Mouse (Mus musculus): ENCODE measurements around the gene Ptprg. TPM values are rescaled to one million over a fixed set of nuclear protein-coding genes. Genes with fewer than 3 reads are reported as not detected.

Ptprg gene
- total and polyA plus RNA-seq, 2 experiments from 2014 or later = 8.7 to 63.4 TPM

- no peak for ATAC-seq (ENCODE audit: insufficient read depth, low read depth)
- no peak overlapping the region for H3K4me2 ChIP-seq (ENCODE audit: low read depth, low read length)
- no peak for DNase-seq (ENCODE audit: low spot score)
- no peaks in the 10 kb centered on the region for H3K4me1 ChIP-seq (ENCODE audit: control insufficient read depth, insufficient read depth)
- H3K27ac ChIP-seq (ENCODE audit: low read depth) = no peak overlapping the region
- H3K4me3 ChIP-seq (ENCODE audit: low read depth, low read length) = no peak overlapping the region
- H3K9ac ChIP-seq (replicated peaks; ENCODE audit: low read depth, low read length) = no peak overlapping the region
- no peaks in the 10 kb centered on the region for H3K27me3 ChIP-seq (ENCODE audit: control insufficient read depth, insufficient read depth, low read length)
- H3K9me3 ChIP-seq (replicated peaks; ENCODE audit: control insufficient read depth, low read length) = no peaks in the 10 kb centered on the region
- no peaks in the 10 kb centered on the region for H3K36me3 ChIP-seq (replicated peaks; ENCODE audit: control insufficient read depth, insufficient read depth, low read length)
- TF ChIP-seq EP300 (IDR thresholded peaks at IDR 0.05; ENCODE audit: low read depth) = no peak
- TF ChIP-seq CTCF (IDR thresholded peaks at IDR 0.05; ENCODE audit: low read depth) = no peak
- WGBS = 92% methylated on average over 6 of the region's 6 CpGs
These were observed 397.0 kb downstream of the Ptprg start for GRCm38 (mm10) chr14:11950379-11950778.

- H3K27ac ChIP-seq (ENCODE audit: low read depth) = peak overlapping the region; percentile 16; the same call in 1 of the 2 replicates
- 54% methylated on average over 6 of the region's 6 CpGs for WGBS
- no peak overlapping the region for H3K4me3 ChIP-seq (ENCODE audit: low read depth, low read length)
- H3K4me1 ChIP-seq (ENCODE audit: control insufficient read depth, insufficient read depth) = no peaks in the 10 kb centered on the region
- peak; percentile 57 for TF ChIP-seq EP300 (IDR thresholded peaks at IDR 0.05; ENCODE audit: low read depth)
- no peak for TF ChIP-seq CTCF (IDR thresholded peaks at IDR 0.05; ENCODE audit: low read depth)
- H3K36me3 ChIP-seq (replicated peaks; ENCODE audit: control insufficient read depth, insufficient read depth, low read length) = no peaks in the 10 kb centered on the region
- DNase-seq (ENCODE audit: low spot score) (peak; percentile 31), ATAC-seq (ENCODE audit: insufficient read depth, low read depth) (peak; percentile 73)
- H3K9ac ChIP-seq (replicated peaks; ENCODE audit: low read depth, low read length) = no peak overlapping the region
- no peaks in the 10 kb centered on the region for H3K27me3 ChIP-seq (ENCODE audit: control insufficient read depth, insufficient read depth, low read length)
- no peak overlapping the region for H3K4me2 ChIP-seq (ENCODE audit: low read depth, low read length)
- no peaks in the 10 kb centered on the region for H3K9me3 ChIP-seq (replicated peaks; ENCODE audit: control insufficient read depth, low read length)
These were observed 401.9 kb downstream of the Ptprg start for GRCm38 (mm10) chr14:11955020-11955882.

GRCm38 (mm10) chr14:11960269-11961121, 407.2 kb downstream of the Ptprg start:
- no peak for DNase-seq (ENCODE audit: low spot score)
- Histone ChIP-seq H3K9me3 (replicated peaks; ENCODE audit: control insufficient read depth, low read length) (no peaks in the 10 kb centered on the region), H3K27ac (ENCODE audit: low read depth) (no peak overlapping the region), H3K27me3 (ENCODE audit: control insufficient read depth, insufficient read depth, low read length) (no peaks in the 10 kb centered on the region), H3K9ac (replicated peaks; ENCODE audit: low read depth, low read length) (no peak overlapping the region), H3K4me3 (ENCODE audit: low read depth, low read length) (no peak overlapping the region), H3K4me2 (ENCODE audit: low read depth, low read length) (no peak overlapping the region), H3K36me3 (replicated peaks; ENCODE audit: control insufficient read depth, insufficient read depth, low read length) (no peaks in the 10 kb centered on the region), H3K4me1 (ENCODE audit: control insufficient read depth, insufficient read depth) (no peaks in the 10 kb centered on the region)
- WGBS = 87% methylated on average over 15 of the region's 15 CpGs
- TF ChIP-seq EP300 (IDR thresholded peaks at IDR 0.05; ENCODE audit: low read depth) (no peak), CTCF (IDR thresholded peaks at IDR 0.05; ENCODE audit: low read depth) (no peak)
- ATAC-seq (ENCODE audit: insufficient read depth, low read depth) = no peak

- no peak overlapping the region for H3K9ac ChIP-seq (replicated peaks; ENCODE audit: low read depth, low read length)
- no peak for TF ChIP-seq EP300 (IDR thresholded peaks at IDR 0.05; ENCODE audit: low read depth)
- TF ChIP-seq CTCF (IDR thresholded peaks at IDR 0.05; ENCODE audit: low read depth) = no peak
These were observed 408.8 kb downstream of the Ptprg start for GRCm38 (mm10) chr14:11962101-11962500.

GRCm38 (mm10) chr14:11962561-11962960, 409.2 kb downstream of the Ptprg start:
- TF ChIP-seq CTCF (IDR thresholded peaks at IDR 0.05; ENCODE audit: low read depth) (no peak), EP300 (IDR thresholded peaks at IDR 0.05; ENCODE audit: low read depth) (no peak)
- DNase-seq (ENCODE audit: low spot score) (no peak), ATAC-seq (ENCODE audit: insufficient read depth, low read depth) (no peak)
- Histone ChIP-seq H3K9ac (replicated peaks; ENCODE audit: low read depth, low read length) (no peak overlapping the region), H3K4me1 (ENCODE audit: control insufficient read depth, insufficient read depth) (no peaks in the 10 kb centered on the region), H3K27ac (ENCODE audit: low read depth) (no peak overlapping the region), H3K9me3 (replicated peaks; ENCODE audit: control insufficient read depth, low read length) (no peaks in the 10 kb centered on the region), H3K4me3 (ENCODE audit: low read depth, low read length) (no peak overlapping the region), H3K36me3 (replicated peaks; ENCODE audit: control insufficient read depth, insufficient read depth, low read length) (no peaks in the 10 kb centered on the region), H3K27me3 (ENCODE audit: control insufficient read depth, insufficient read depth, low read length) (no peaks in the 10 kb centered on the region), H3K4me2 (ENCODE audit: low read depth, low read length) (no peak overlapping the region)
- 81% methylated on average over 8 of the region's 8 CpGs for WGBS

More at GRCm38 (mm10) chr14:11962101-11962500, 408.8 kb downstream of the Ptprg start:
- H3K27ac ChIP-seq (ENCODE audit: low read depth) = no peak overlapping the region
- H3K4me3 ChIP-seq (ENCODE audit: low read depth, low read length) = no peak overlapping the region
- ATAC-seq (ENCODE audit: insufficient read depth, low read depth) (no peak), DNase-seq (ENCODE audit: low spot score) (no peak)
- no peaks in the 10 kb centered on the region for H3K4me1 ChIP-seq (ENCODE audit: control insufficient read depth, insufficient read depth)
- H3K4me2 ChIP-seq (ENCODE audit: low read depth, low read length) = no peak overlapping the region
- no peaks in the 10 kb centered on the region for H3K27me3 ChIP-seq (ENCODE audit: control insufficient read depth, insufficient read depth, low read length)
- no peaks in the 10 kb centered on the region for H3K9me3 ChIP-seq (replicated peaks; ENCODE audit: control insufficient read depth, low read length)
- no peaks in the 10 kb centered on the region for H3K36me3 ChIP-seq (replicated peaks; ENCODE audit: control insufficient read depth, insufficient read depth, low read length)
- WGBS = 83% methylated on average over 5 of the region's 5 CpGs
